Mouse (Mus musculus): ENCODE results near the gene Tmem151a.

Gene Tmem151a

GRCm38 (mm10) chr19:5040862-5041523 is 44.3 kb downstream of the Tmem151a start, which contains the start of gene Brms1:
Gene Brms1 (plus strand): TSS chr19:5041354.
- DNase-seq (ENCODE audit: low read depth), result peak; percentile 96

- DNase-seq (ENCODE audit: low read depth), result no peak
Measured at GRCm38 (mm10) chr19:5039301-5040114, 45.8 kb downstream of the Tmem151a start.

- peak; percentile 90 for DNase-seq (ENCODE audit: low read depth)
Measured at GRCm38 (mm10) chr19:5038709-5039156, 46.6 kb downstream of the Tmem151a start, which contains the start of the genes B4gat1 and AC124502.3. Gene B4gat1 (plus strand): TSS chr19:5038826. Gene AC124502.3 (plus strand): TSS chr19:5038891.

- peak; percentile 90 for DNase-seq (ENCODE audit: low read depth)
Measured at GRCm38 (mm10) chr19:5037678-5038571, 47.4 kb downstream of the Tmem151a start.

GRCm38 (mm10) chr19:5036577-5036976 is 48.8 kb downstream of the Tmem151a start:
- no peak for DNase-seq (ENCODE audit: low read depth)

- no peak for DNase-seq (ENCODE audit: low read depth)
Measured at GRCm38 (mm10) chr19:5032686-5033085, 52.6 kb downstream of the Tmem151a start.

GRCm38 (mm10) chr19:5026111-5026510 is 59.2 kb downstream of the Tmem151a start:
- no peak for DNase-seq (ENCODE audit: low read depth)

- peak; percentile 93 for DNase-seq (ENCODE audit: low read depth)
Measured at GRCm38 (mm10) chr19:5023621-5024479, 61.5 kb downstream of the Tmem151a start, which contains the start of gene Slc29a2. Gene Slc29a2 (plus strand): TSS chr19:5023860.

GRCm38 (mm10) chr19:5021416-5021815 is 63.9 kb downstream of the Tmem151a start:
- DNase-seq (ENCODE audit: low read depth), result no peak
